Mouse (Mus musculus): ENCODE data around the gene Ankrd34c. TPM values are rescaled to one million over a fixed set of nuclear protein-coding genes. Genes with fewer than 3 reads are reported as not detected.

The Ankrd34c gene
- total and polyA plus RNA-seq, 2 experiments from 2014 or later, result 0.68 to 1.5 TPM

DNA sequence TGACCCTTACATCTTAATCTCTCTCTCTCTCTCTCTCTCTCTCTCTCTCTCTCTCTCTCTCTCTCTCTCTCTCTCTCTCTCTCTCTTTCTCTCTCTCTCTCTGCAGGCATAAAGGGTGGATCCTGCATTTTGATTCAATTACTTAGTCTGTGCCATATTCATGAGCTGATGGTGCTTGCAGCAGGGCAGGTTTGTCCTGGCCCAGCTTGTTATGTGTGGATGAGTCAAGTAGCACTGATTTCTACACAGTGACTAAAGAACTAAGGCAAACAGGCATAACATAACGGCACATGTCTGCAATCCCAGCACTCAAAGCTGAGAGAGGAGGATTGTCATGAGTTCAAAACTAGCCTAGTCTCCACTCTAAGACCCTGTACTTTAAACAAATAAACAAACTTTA lies 19.9 kb upstream of the Ankrd34c start:
- Histone ChIP-seq H3K4me2 (ENCODE audit: low read depth) (no peak overlapping the region), H3K36me3 (ENCODE audit: insufficient read depth) (no peaks in the 10 kb centered on the region), H3K4me3 (ENCODE audit: low read depth, low read length) (no peak overlapping the region), H3K27me3 (ENCODE audit: insufficient read depth, low read length) (no peaks in the 10 kb centered on the region), H3K9ac (no peak overlapping the region), H3K9me3 (ENCODE audit: low read length) (no peaks in the 10 kb centered on the region), H3K27ac (ENCODE audit: low read depth, low read length) (no peak overlapping the region), H3K4me1 (ENCODE audit: insufficient read depth) (no peaks in the 10 kb centered on the region)
- no peak for TF ChIP-seq CTCF (IDR thresholded peaks at IDR 0.05; ENCODE audit: low read depth)
- ATAC-seq (peak; percentile 77), DNase-seq (no peak)
- 75% methylated on average over 1 of the region's 1 CpGs for WGBS

- peak; percentile 69; the same call in 1 of the 2 replicates for ATAC-seq
- Histone ChIP-seq H3K27me3 (ENCODE audit: insufficient read depth, low read length) (no peaks in the 10 kb centered on the region), H3K36me3 (ENCODE audit: insufficient read depth) (no peaks in the 10 kb centered on the region), H3K4me2 (ENCODE audit: low read depth) (no peak overlapping the region), H3K4me3 (ENCODE audit: low read depth, low read length) (no peak overlapping the region), H3K9ac (no peak overlapping the region), H3K4me1 (ENCODE audit: insufficient read depth) (no peaks in the 10 kb centered on the region), H3K27ac (ENCODE audit: low read depth, low read length) (no peak overlapping the region), H3K9me3 (ENCODE audit: low read length) (no peaks in the 10 kb centered on the region)
- 37% methylated on average over 4 of the region's 4 CpGs for WGBS
- peak; percentile 11 for DNase-seq
- TF ChIP-seq CTCF (IDR thresholded peaks at IDR 0.05; ENCODE audit: low read depth), result no peak
Observed at GRCm38 (mm10) chr9:89757571-89757970, 19.3 kb upstream of the Ankrd34c start.

GRCm38 (mm10) chr9:89740041-89740440 lies 1.8 kb upstream of the Ankrd34c start:
- Histone ChIP-seq H3K27me3 (ENCODE audit: insufficient read depth, low read length) (peaks cover 24% of the 10 kb centered on the region), H3K9ac (no peak overlapping the region), H3K36me3 (ENCODE audit: insufficient read depth) (no peaks in the 10 kb centered on the region), H3K27ac (ENCODE audit: low read depth, low read length) (no peak overlapping the region), H3K9me3 (ENCODE audit: low read length) (no peaks in the 10 kb centered on the region), H3K4me3 (ENCODE audit: low read depth, low read length) (no peak overlapping the region), H3K4me1 (ENCODE audit: insufficient read depth) (peaks cover 7% of the 10 kb centered on the region; the same call in 1 of the 2 replicates), H3K4me2 (ENCODE audit: low read depth) (no peak overlapping the region)
- no peak for TF ChIP-seq CTCF (IDR thresholded peaks at IDR 0.05; ENCODE audit: low read depth)
- no peak for ATAC-seq
- DNase-seq, result no peak

DNA sequence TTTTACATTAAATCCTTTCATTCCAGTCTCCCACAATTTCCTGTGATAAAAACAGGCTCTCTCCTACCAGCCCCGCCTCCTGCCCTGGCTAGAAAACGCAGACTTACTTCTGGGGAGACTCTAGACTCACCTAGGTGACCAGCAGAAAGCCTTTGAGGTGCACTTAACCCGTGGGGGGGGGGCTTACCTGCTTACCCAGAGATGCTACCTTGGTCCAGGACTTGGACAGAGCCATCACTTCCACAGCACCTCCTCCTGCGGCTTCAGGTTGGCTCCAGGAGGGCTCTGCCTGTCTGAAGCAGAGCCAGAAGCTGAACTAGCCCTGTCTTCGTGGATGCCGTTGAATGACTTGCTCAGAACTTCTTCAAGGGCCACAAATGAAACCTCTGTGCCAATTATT lies 387 bp downstream of the Ankrd34c start:
- no peak overlapping the region for H3K27ac ChIP-seq (ENCODE audit: low read depth, low read length)
- peak overlapping the region; percentile 59 for H3K4me2 ChIP-seq (ENCODE audit: low read depth)
- H3K9me3 ChIP-seq (ENCODE audit: low read length), result no peaks in the 10 kb centered on the region
- peak; percentile 27; the same call in 1 of the 2 replicates for ATAC-seq
- DNase-seq, result no peak
- WGBS, result 9% methylated on average over 6 of the region's 6 CpGs
- no peaks in the 10 kb centered on the region for H3K36me3 ChIP-seq (ENCODE audit: insufficient read depth)
- peaks cover 26% of the 10 kb centered on the region for H3K27me3 ChIP-seq (ENCODE audit: insufficient read depth, low read length)
- TF ChIP-seq CTCF (IDR thresholded peaks at IDR 0.05; ENCODE audit: low read depth), result no peak
- peaks cover 7% of the 10 kb centered on the region; the same call in 1 of the 2 replicates for H3K4me1 ChIP-seq (ENCODE audit: insufficient read depth)
- peak overlapping the region; percentile 33 for H3K4me3 ChIP-seq (ENCODE audit: low read depth, low read length)
- H3K9ac ChIP-seq, result peak overlapping the region; percentile 7; the same call in 1 of the 2 replicates

- peak overlapping the region; percentile 33 for H3K4me3 ChIP-seq (ENCODE audit: low read depth, low read length)
- 4% methylated on average over 20 of the region's 20 CpGs for WGBS
- peak overlapping the region; percentile 7; the same call in 1 of the 2 replicates for H3K9ac ChIP-seq
- DNase-seq, result peak; percentile 15
- no peak for TF ChIP-seq CTCF (IDR thresholded peaks at IDR 0.05; ENCODE audit: low read depth)
- peak overlapping the region; percentile 59 for H3K4me2 ChIP-seq (ENCODE audit: low read depth)
- ATAC-seq, result peak; percentile 54
- H3K4me1 ChIP-seq (ENCODE audit: insufficient read depth), result peaks cover 7% of the 10 kb centered on the region; the same call in 1 of the 2 replicates
- H3K27ac ChIP-seq (ENCODE audit: low read depth, low read length), result no peak overlapping the region
- no peaks in the 10 kb centered on the region for H3K36me3 ChIP-seq (ENCODE audit: insufficient read depth)
- peaks cover 26% of the 10 kb centered on the region for H3K27me3 ChIP-seq (ENCODE audit: insufficient read depth, low read length)
- no peaks in the 10 kb centered on the region for H3K9me3 ChIP-seq (ENCODE audit: low read length)
Observed at GRCm38 (mm10) chr9:89736932-89737705, 1.2 kb downstream of the Ankrd34c start.

DNA sequence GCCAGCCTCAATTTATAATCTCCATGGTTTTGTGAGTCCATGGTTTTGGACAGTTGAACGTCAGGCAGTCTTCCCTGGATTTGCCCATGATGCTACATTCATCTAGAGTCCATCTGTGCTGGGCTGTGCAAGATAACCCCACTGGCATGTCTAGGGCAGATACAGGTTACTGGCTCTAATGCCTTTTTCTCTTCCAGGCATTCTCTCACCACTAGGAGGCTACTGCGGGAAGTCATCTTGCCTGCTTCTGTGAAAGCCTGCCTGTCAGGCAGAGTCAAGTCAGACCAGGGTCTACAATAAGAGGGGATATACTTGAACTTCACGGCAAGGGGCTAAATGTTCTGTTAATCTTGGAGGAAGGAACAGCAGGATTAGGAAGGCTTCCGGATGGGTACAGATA lies 31.4 kb downstream of the Ankrd34c start:
- 25% methylated on average over 4 of the region's 4 CpGs for WGBS
- ATAC-seq, result no peak
- peaks cover 9% of the 10 kb centered on the region for H3K4me1 ChIP-seq (ENCODE audit: insufficient read depth)

DNA sequence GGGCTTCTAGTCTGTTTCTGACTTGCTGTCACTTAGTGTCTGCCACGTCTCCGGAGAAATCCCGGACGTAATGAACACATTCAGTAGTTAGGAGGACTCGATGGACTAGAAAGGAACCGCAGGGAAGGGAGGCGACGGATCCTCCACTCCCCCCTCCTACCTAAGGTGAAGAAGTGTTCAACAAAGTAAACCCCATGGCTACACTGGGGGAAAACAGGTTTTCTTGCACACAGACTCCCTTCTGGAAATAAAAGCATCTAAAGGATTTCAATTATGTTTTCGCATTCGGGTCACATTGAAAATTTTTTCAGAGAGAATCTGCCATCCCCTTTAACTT lies 33.1 kb downstream of the Ankrd34c start:
- peak overlapping the region; percentile 59 for H3K4me3 ChIP-seq (ENCODE audit: low read depth, low read length)
- no peak for DNase-seq
- H3K27ac ChIP-seq (ENCODE audit: low read depth, low read length), result peak overlapping the region; percentile 60; the same call in 1 of the 2 replicates
- H3K4me2 ChIP-seq (ENCODE audit: low read depth), result peak overlapping the region; percentile 89
- no peaks in the 10 kb centered on the region for H3K27me3 ChIP-seq (ENCODE audit: insufficient read depth, low read length)
- peaks cover 9% of the 10 kb centered on the region for H3K36me3 ChIP-seq (ENCODE audit: insufficient read depth)
- H3K9me3 ChIP-seq (ENCODE audit: low read length), result no peaks in the 10 kb centered on the region
- 12% methylated on average over 10 of the region's 10 CpGs for WGBS
- peaks cover 9% of the 10 kb centered on the region for H3K4me1 ChIP-seq (ENCODE audit: insufficient read depth)
- TF ChIP-seq CTCF (IDR thresholded peaks at IDR 0.05; ENCODE audit: low read depth), result no peak
- peak overlapping the region; percentile 71 for H3K9ac ChIP-seq
- peak; percentile 38 for ATAC-seq

More for the DNA sequence above, 31.4 kb downstream of the Ankrd34c start:
- Histone ChIP-seq H3K9me3 (ENCODE audit: low read length) (no peaks in the 10 kb centered on the region), H3K36me3 (ENCODE audit: insufficient read depth) (no peaks in the 10 kb centered on the region), H3K9ac (no peak overlapping the region), H3K4me3 (ENCODE audit: low read depth, low read length) (no peak overlapping the region), H3K4me2 (ENCODE audit: low read depth) (no peak overlapping the region), H3K27ac (ENCODE audit: low read depth, low read length) (no peak overlapping the region), H3K27me3 (ENCODE audit: insufficient read depth, low read length) (no peaks in the 10 kb centered on the region)
- peak; percentile 41 for DNase-seq
- TF ChIP-seq CTCF (IDR thresholded peaks at IDR 0.05; ENCODE audit: low read depth), result peak; percentile 81
